Mouse (Mus musculus): Measurements from ENCODE around the gene Usp34.

DNA sequence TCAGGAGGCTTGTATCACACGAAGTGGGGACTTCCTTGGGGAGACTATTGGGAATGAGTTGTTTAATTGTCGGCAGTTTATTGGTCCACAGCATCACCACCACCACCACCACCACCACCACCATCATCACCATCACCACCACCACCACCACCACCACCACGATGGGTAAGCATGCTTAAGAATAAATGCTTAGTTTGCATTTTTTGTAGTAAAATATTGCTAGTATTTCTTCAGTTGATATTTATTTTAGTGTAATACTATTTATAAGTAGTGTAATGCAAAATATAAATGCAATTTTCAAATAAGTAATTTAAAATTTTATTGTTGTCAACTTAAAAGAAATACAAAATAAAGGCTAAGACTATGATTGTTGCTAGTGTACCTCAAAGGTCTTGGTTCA, 57.7 kb downstream of the Usp34 start:
- TF ChIP-seq POLR2A (IDR thresholded peaks at IDR 0.05; ENCODE audit: extremely low read depth, insufficient read depth, low read length), result no peak
- no peak for TF ChIP-seq CTCF (IDR thresholded peaks at IDR 0.05; ENCODE audit: low read depth, low read length)
